Mouse (Mus musculus) embryonic facial prominence, embryonic 13.5 days (tissue): ENCODE measurements around the gene Cyp4x1. TPM values are rescaled to one million over a fixed set of nuclear protein-coding genes. Genes with fewer than 3 reads are reported as not detected.
A peak's percentile ranks its signal among the peaks of the same experiment; 100 is the strongest.

Experiments
- ATAC-seq: fragments of 200-750 bp; cut with Nextera tagmentation; 2 replicates; pipeline ENCODE4 v1.8.0; 2017; ENCODE audit warnings: low read depth; ENCODE audit not compliant: insufficient number of reproducible peaks, insufficient read depth, low FRiP score, low TSS enrichment
- H3K27ac ChIP-seq: fragments of 300-500 bp; sonication (generic); 2 replicates; pipeline ENCODE4 v1.5.1; 2015; ENCODE audit warnings: moderate library complexity, mild to moderate bottlenecking, inconsistent platforms
- H3K27me3 ChIP-seq: fragments of 300-500 bp; sonication (generic); 2 replicates; pipeline ENCODE4 v1.6.1; 2015; ENCODE audit warnings: mild to moderate bottlenecking, inconsistent platforms
- H3K36me3 ChIP-seq: fragments of 300-500 bp; sonication (generic); 2 replicates; pipeline ENCODE4 v1.6.1; 2015; ENCODE audit warnings: mild to moderate bottlenecking, inconsistent platforms
- H3K4me1 ChIP-seq: fragments of 300-500 bp; sonication (generic); 2 replicates; pipeline ENCODE4 v1.6.1; 2015; ENCODE audit warnings: inconsistent platforms
- H3K4me2 ChIP-seq: fragments of 300-500 bp; sonication (generic); 2 replicates; pipeline ENCODE4 v1.6.1; 2015; ENCODE audit warnings: moderate library complexity, mild to moderate bottlenecking, inconsistent platforms
- H3K4me3 ChIP-seq: fragments of 300-500 bp; sonication (generic); 2 replicates; pipeline ENCODE4 v1.5.1; 2015; ENCODE audit warnings: mild to moderate bottlenecking, inconsistent platforms
- H3K9ac ChIP-seq: fragments of 300-500 bp; sonication (generic); 2 replicates; pipeline ENCODE4 v1.6.1; 2015; ENCODE audit warnings: mild to moderate bottlenecking, inconsistent platforms
- H3K9me3 ChIP-seq: fragments of 300-500 bp; sonication (generic); 2 replicates; pipeline ENCODE4 v1.6.1; 2016; ENCODE audit warnings: inconsistent platforms
- WGBS: fragments of 180-500 bp; shearing (Covaris S2); methylation state at CpG from one replicate; pipeline ENCODE4 v1.1.7; 2015; ENCODE audit warnings: mixed read lengths; 5-methylcytosine and 5-hydroxymethylcytosine counted together
- polyA plus RNA-seq: library from polyadenylated mRNA; unstranded; fragments of >200 nt; fragmentation: Nextera tagmentation; extraction: Ambion mirVana; gene quantifications from 2 replicates; pipeline ENCODE4 v1.2.1, GENCODE M21; 2015

Gene Cyp4x1
- polyA plus RNA-seq, 1 experiment from 2014 or later, result 0.08 TPM

DNA sequence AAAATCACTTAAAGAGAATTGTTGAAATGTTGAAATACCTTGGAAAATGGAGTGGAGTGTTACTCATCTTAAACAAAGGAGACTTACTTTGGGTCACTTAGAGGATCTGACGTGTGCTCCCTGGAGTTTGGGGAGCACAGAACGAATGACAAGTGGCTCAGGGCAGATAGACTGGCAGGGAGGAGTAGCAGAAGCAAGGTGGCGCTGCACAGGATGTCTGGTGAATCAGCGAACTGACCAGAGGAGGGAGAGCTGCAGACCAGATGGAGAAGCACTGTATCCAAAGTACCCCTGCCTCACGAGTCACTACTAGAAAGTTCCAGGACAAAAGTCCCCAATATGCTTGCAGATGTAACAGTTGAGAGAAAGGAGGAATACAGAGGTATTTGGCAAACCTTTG is 20.8 kb downstream of the Cyp4x1 start:
- ATAC-seq, result no peak

DNA sequence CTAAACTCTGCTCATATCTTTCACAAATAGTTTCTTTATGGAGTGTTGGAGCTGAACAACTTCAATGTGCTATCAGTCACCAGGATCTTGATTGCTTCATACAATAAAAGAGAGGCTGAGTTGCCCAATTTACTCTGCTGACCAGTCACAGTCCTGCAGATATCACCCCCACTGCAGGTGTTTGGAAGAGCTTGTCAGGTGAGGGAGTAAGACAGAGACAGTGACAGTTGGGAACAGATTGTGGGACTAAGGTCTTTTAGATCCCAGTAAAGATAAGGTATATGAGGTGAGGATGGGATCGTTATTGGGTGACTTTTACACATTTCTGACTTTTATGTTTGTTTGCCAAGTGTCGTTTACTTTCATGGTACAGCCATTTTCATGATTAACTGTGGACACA is 22.9 kb downstream of the Cyp4x1 start:
- no peaks in the 10 kb centered on the region; the same call in 1 of the 2 replicates for H3K27me3 ChIP-seq
- 0 out of 2 replicates have a peak, but pooled peaks cover 2% of the 10 kb centered on the region for H3K9me3 ChIP-seq
- H3K9ac ChIP-seq, result no peak overlapping the region
- no peak overlapping the region for H3K4me2 ChIP-seq
- no peak overlapping the region for H3K27ac ChIP-seq
- H3K4me1 ChIP-seq, result no peaks in the 10 kb centered on the region
- ATAC-seq, result no peak
- WGBS, result 74% methylated on average over 2 of the region's 2 CpGs
- H3K4me3 ChIP-seq, result no peak overlapping the region
- H3K36me3 ChIP-seq, result no peaks in the 10 kb centered on the region

More for the DNA sequence above, 20.8 kb downstream of the Cyp4x1 start:
- H3K36me3 ChIP-seq, result no peaks in the 10 kb centered on the region
- H3K27ac ChIP-seq, result no peak overlapping the region
- 23% methylated on average over 5 of the region's 5 CpGs for WGBS
- no peaks in the 10 kb centered on the region; the same call in 1 of the 2 replicates for H3K27me3 ChIP-seq
- H3K9me3 ChIP-seq, result 0 out of 2 replicates have a peak, but pooled peaks cover 3% of the 10 kb centered on the region
- no peak overlapping the region for H3K4me2 ChIP-seq
- no peaks in the 10 kb centered on the region for H3K4me1 ChIP-seq
- no peak overlapping the region for H3K9ac ChIP-seq
- H3K4me3 ChIP-seq, result no peak overlapping the region

DNA sequence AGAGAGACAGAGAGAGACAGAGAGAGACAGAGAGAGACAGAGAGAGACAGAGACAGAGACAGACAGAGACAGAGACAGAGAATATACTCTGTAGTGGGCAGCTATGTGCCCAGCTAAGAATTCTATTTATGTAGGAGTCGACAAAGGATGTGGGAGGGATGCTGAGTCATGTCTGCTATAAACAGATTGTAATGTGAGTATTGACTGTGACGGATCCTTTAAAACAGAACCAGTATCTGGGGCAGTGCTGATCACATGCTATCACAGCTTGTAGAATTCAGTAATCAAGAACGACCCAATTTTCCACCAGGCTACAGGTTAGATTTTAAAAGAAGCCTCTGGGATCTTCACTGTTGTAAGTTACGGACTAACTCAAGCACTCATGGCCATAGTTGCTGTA is 30.6 kb downstream of the Cyp4x1 start:
- Histone ChIP-seq H3K4me3 (no peak overlapping the region), H3K36me3 (no peaks in the 10 kb centered on the region), H3K9me3 (no peaks in the 10 kb centered on the region), H3K4me2 (no peak overlapping the region), H3K9ac (no peak overlapping the region), H3K4me1 (0 out of 2 replicates have a peak, but pooled peaks cover 3% of the 10 kb centered on the region), H3K27me3 (peaks cover 6% of the 10 kb centered on the region; the same call in 1 of the 2 replicates), H3K27ac (no peak overlapping the region)
- 47% methylated on average over 4 of the region's 4 CpGs for WGBS
- ATAC-seq, result no peak

GRCm38 (mm10) chr4:115101682-115102081 is 32.4 kb downstream of the Cyp4x1 start:
- whole genome bisulfite sequencing, result 44% methylated on average over 6 of the region's 6 CpGs
- H3K4me3 ChIP-seq, result no peak overlapping the region
- H3K27me3 ChIP-seq, result peaks cover 20% of the 10 kb centered on the region
- H3K4me2 ChIP-seq, result no peak overlapping the region
- no peaks in the 10 kb centered on the region for H3K9me3 ChIP-seq
- H3K36me3 ChIP-seq, result no peaks in the 10 kb centered on the region
- peaks cover 7% of the 10 kb centered on the region for H3K4me1 ChIP-seq
- H3K27ac ChIP-seq, result no peak overlapping the region
- ATAC-seq, result no peak
- H3K9ac ChIP-seq, result no peak overlapping the region

DNA sequence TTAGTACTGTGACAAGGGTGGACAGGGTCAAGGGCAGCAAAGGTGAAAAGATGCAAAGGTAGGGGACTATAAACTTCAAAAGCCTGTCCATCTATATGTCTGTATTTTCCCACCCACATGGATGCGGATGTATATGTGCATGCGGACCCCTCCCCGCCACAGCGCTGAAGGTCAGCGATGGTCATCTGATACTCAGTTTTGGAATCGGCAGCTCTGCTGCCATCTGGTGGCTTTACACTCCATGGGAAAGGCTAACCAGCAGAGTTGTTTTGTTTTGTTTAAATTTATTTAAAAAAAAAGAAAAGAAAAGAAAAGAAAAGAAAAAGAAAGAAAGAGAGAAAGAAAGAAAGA is 37.0 kb downstream of the Cyp4x1 start:
- H3K4me3 ChIP-seq, result no peak overlapping the region
- H3K9ac ChIP-seq, result peak overlapping the region; percentile 44; the same call in 1 of the 2 replicates

GRCm38 (mm10) chr4:115096435-115097145 is 37.5 kb downstream of the Cyp4x1 start:
- H3K4me1 ChIP-seq, result peaks cover 16% of the 10 kb centered on the region
- H3K36me3 ChIP-seq, result no peaks in the 10 kb centered on the region
- peak overlapping the region; percentile 64 for H3K4me2 ChIP-seq
- H3K27ac ChIP-seq, result no peak overlapping the region
- ATAC-seq, result no peak
- H3K9ac ChIP-seq, result peak overlapping the region; percentile 44; the same call in 1 of the 2 replicates
- no peaks in the 10 kb centered on the region for H3K9me3 ChIP-seq
- 12% methylated on average over 11 of the region's 11 CpGs for WGBS
- H3K4me3 ChIP-seq, result no peak overlapping the region
- H3K27me3 ChIP-seq, result peaks cover 68% of the 10 kb centered on the region

More for the DNA sequence above, 37.0 kb downstream of the Cyp4x1 start:
- no peaks in the 10 kb centered on the region for H3K36me3 ChIP-seq
- H3K27me3 ChIP-seq, result peaks cover 63% of the 10 kb centered on the region
- no peak; the same call in 1 of the 2 replicates for ATAC-seq
- peaks cover 19% of the 10 kb centered on the region for H3K4me1 ChIP-seq
- H3K9me3 ChIP-seq, result no peaks in the 10 kb centered on the region
- peak overlapping the region; percentile 64 for H3K4me2 ChIP-seq
- H3K27ac ChIP-seq, result no peak overlapping the region
- WGBS, result under 1% methylated on average over 6 of the region's 6 CpGs

DNA sequence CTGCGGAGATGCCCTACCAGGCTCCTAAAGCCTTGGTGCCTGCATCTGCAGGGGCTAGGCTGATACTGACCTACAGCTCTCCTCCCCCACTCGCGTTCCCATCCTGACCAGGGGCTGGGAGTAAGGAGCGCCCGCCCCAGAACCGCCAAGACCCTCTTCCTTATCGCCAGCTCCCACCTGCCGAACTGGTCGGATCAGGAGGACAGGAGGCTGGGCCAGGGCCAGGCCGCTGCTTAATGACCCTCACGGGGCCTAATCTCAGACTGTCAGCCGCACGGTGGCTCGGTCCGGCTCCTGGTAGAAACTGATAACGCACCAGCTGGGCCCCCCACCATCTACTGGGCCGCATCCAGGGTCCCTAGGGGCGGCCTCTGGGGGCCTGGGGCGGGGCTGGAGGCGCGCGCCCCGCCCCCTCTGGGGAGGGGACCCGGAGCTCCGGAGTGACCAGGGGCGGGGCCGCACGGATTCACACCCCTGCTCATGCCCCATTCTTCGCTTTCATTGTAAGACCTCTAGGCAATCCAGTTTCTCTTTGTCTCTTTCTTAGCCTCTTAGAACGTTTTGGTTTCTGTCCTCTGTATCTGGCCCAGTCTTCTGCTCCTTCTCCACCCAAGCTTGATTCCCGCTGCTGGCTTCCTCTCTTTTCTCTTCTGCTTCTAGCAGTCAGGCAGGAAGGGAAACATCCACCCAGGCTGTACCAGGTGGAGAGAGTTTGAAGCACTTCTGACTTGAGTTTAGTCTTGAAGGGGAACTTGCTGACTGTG is 38.2 kb downstream of the Cyp4x1 start:
- no peak overlapping the region for H3K27ac ChIP-seq
- no peaks in the 10 kb centered on the region for H3K36me3 ChIP-seq
- peaks cover 68% of the 10 kb centered on the region for H3K27me3 ChIP-seq
- peak overlapping the region; percentile 64 for H3K4me2 ChIP-seq
- peaks cover 16% of the 10 kb centered on the region for H3K4me1 ChIP-seq
- H3K9me3 ChIP-seq, result no peaks in the 10 kb centered on the region
- peak overlapping the region; percentile 37 for H3K4me3 ChIP-seq
- under 1% methylated on average over 31 of the region's 31 CpGs for WGBS
- peak; percentile 45; the same call in 1 of the 2 replicates for ATAC-seq
- H3K9ac ChIP-seq, result peak overlapping the region; percentile 55

- H3K9me3 ChIP-seq, result no peaks in the 10 kb centered on the region
Observed at GRCm38 (mm10) chr4:115094056-115094455, 40.0 kb downstream of the Cyp4x1 start.

GRCm38 (mm10) chr4:115093331-115093864 is 40.7 kb downstream of the Cyp4x1 start:
- peaks cover 75% of the 10 kb centered on the region for H3K27me3 ChIP-seq
- 76% methylated on average over 4 of the region's 4 CpGs for WGBS
- no peak overlapping the region for H3K4me2 ChIP-seq
- H3K4me3 ChIP-seq, result no peak overlapping the region
- no peaks in the 10 kb centered on the region for H3K9me3 ChIP-seq
- no peak overlapping the region for H3K9ac ChIP-seq
- peaks cover 16% of the 10 kb centered on the region for H3K4me1 ChIP-seq
- no peak overlapping the region for H3K27ac ChIP-seq
- H3K36me3 ChIP-seq, result no peaks in the 10 kb centered on the region
- no peak for ATAC-seq

More at GRCm38 (mm10) chr4:115094056-115094455, 40.0 kb downstream of the Cyp4x1 start:
- no peaks in the 10 kb centered on the region for H3K36me3 ChIP-seq
- peaks cover 16% of the 10 kb centered on the region for H3K4me1 ChIP-seq
- ATAC-seq, result no peak
- H3K4me2 ChIP-seq, result no peak overlapping the region
- 79% methylated on average over 2 of the region's 2 CpGs for WGBS
- H3K9ac ChIP-seq, result no peak overlapping the region
- H3K4me3 ChIP-seq, result no peak overlapping the region
- H3K27ac ChIP-seq, result no peak overlapping the region
- peaks cover 71% of the 10 kb centered on the region for H3K27me3 ChIP-seq

DNA sequence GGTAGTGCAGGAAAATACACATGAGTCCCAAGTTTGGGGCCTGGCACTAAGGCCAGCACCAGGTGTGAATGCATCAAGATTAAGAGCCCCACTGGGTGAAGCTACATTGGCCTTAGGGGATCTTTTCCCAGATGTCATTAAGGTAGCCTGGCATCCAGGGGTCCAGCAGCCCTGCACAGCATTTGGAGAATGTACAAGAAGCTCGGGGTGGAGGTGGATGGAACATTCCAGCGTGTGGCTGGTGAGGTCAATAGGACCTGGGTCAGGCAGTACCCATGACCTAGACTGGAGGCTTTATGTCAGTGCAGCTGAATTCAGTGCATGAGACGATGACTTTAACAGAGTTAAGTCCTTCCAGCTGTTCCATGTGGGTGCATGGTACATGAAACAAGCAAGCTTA is 42.3 kb downstream of the Cyp4x1 start:
- H3K9ac ChIP-seq, result no peak overlapping the region
- H3K4me2 ChIP-seq, result no peak overlapping the region
- no peak overlapping the region for H3K27ac ChIP-seq
- peaks cover 14% of the 10 kb centered on the region for H3K4me1 ChIP-seq
- 65% methylated on average over 3 of the region's 3 CpGs for WGBS
- H3K9me3 ChIP-seq, result no peaks in the 10 kb centered on the region
- no peak overlapping the region for H3K4me3 ChIP-seq
- no peaks in the 10 kb centered on the region for H3K36me3 ChIP-seq
- ATAC-seq, result no peak
- peaks cover 79% of the 10 kb centered on the region for H3K27me3 ChIP-seq

GRCm38 (mm10) chr4:115090592-115090991 is 43.5 kb downstream of the Cyp4x1 start:
- WGBS, result 43% methylated on average over 2 of the region's 2 CpGs
- Histone ChIP-seq H3K27ac (no peak overlapping the region), H3K27me3 (peaks cover 68% of the 10 kb centered on the region), H3K9ac (no peak overlapping the region), H3K4me1 (peaks cover 2% of the 10 kb centered on the region), H3K4me2 (no peak overlapping the region), H3K4me3 (no peak overlapping the region), H3K9me3 (no peaks in the 10 kb centered on the region), H3K36me3 (no peaks in the 10 kb centered on the region)
- ATAC-seq, result no peak
